Mouse (Mus musculus) liver, adult 2 months (tissue): ENCODE results near the gene Map3k7cl.

ENCODE experiments used
- CTCF ChIP-seq: fragments of 200-500 bp; IDR thresholded peaks from 2 replicates; pipeline ENCODE4 v1.5.1; 2011; ENCODE audit warnings: low read depth, low read length, control low read depth
- POLR2A ChIP-seq: fragments of 200-500 bp; IDR thresholded peaks from 2 replicates; pipeline ENCODE4 v1.6.1; 2011; ENCODE audit warnings: low read length, control low read depth; ENCODE audit not compliant: insufficient read depth; ENCODE audit errors: extremely low read depth

- no peak for TF ChIP-seq CTCF
- TF ChIP-seq POLR2A: no peak
These were observed at the start of gene Map3k7cl for GRCm38 (mm10) chr16:87552907-87553691.
